Mouse (Mus musculus) skeletal muscle tissue, postnatal 0 days (tissue): ENCODE measurements around the gene Cldn34b4. TPM values are rescaled to one million over a fixed set of nuclear protein-coding genes. Genes with fewer than 3 reads are reported as not detected.

Experiments used
- polyA plus RNA-seq: library from polyadenylated mRNA; unstranded; fragments of >200 nt; fragmentation: Nextera tagmentation; extraction: Ambion mirVana; gene quantifications from 2 replicates; pipeline ENCODE4 v1.2.1, GENCODE M21; 2015

The Cldn34b4 gene
- polyA plus RNA-seq, result not detected in 2 replicates

GRCm38 (mm10) chrX:76393050-76393449, at the start of gene Cldn34b4:
TSS of gene Cldn34b4 (plus strand) at chrX:76393350.

Other genes with a start within 250 kb of the Cldn34b4 start
- 0.12 TPM in 1 of 2 replicates, not detected in the other for gene Cldn34b3, start 129.0 kb upstream of the Cldn34b4 start, polyA plus RNA-seq
- gene Cldn34d, start 209.6 kb downstream of the Cldn34b4 start, polyA plus RNA-seq, result not detected in 2 replicates